Mouse (Mus musculus): ENCODE results near the gene Pde8b. TPM values are rescaled to one million over a fixed set of nuclear protein-coding genes. Genes with fewer than 3 reads are reported as not detected.
"Not testable (repeated sequence)": the region's sequence is repeated elsewhere in the genome, so short reads cannot be mapped to it uniquely, and the experiment has no call there.

Gene Pde8b
- polyA plus RNA-seq, 1 experiment from 2014 or later, result 7.2 TPM

DNA sequence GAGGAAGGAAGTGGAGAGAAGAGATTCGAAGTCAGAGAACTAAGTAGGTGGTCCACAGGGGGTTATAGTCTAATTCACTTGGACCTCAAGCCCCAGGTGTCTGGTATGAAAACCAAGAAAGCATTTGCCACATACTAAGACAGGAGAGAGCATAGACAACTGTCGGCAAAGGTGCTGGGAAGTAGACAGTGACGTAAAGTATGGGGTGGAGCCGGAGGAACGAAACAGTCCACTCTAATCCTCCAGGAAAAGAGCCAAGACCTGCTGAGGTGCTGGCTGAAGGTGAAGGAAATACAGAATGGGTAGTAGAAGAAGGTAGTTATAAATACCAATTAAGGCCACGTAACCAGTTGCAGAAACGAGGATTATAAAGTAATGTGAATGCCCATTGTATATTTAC lies 42.8 kb downstream of the Pde8b start:
- H3K27me3 ChIP-seq, H3K9me3 ChIP-seq: not testable (repeated sequence)
- 79% methylated on average over 7 of the region's 7 CpGs for WGBS

GRCm38 (mm10) chr13:95202151-95202758 lies 47.9 kb downstream of the Pde8b start:
- H3K9me3 ChIP-seq, result no peaks in the 10 kb centered on the region
- no peak overlapping the region for H3K9ac ChIP-seq
- H3K27ac ChIP-seq (replicated peaks), result no peak overlapping the region
- H3K4me3 ChIP-seq, result no peak overlapping the region
- no peaks in the 10 kb centered on the region for H3K4me1 ChIP-seq (replicated peaks)
- no peak for ATAC-seq (ENCODE audit: low read depth)
- 95% methylated on average over 3 of the region's 3 CpGs for WGBS
- H3K27me3 ChIP-seq, result no peaks in the 10 kb centered on the region
- no peaks in the 10 kb centered on the region for H3K36me3 ChIP-seq
- H3K4me2 ChIP-seq, result no peak overlapping the region

More for the DNA sequence above, 42.8 kb downstream of the Pde8b start:
- not testable (repeated sequence) for H3K36me3 ChIP-seq; H3K9ac ChIP-seq; H3K27ac ChIP-seq (replicated peaks); H3K4me2 ChIP-seq; ATAC-seq (ENCODE audit: low read depth); H3K4me1 ChIP-seq (replicated peaks); H3K4me3 ChIP-seq

DNA sequence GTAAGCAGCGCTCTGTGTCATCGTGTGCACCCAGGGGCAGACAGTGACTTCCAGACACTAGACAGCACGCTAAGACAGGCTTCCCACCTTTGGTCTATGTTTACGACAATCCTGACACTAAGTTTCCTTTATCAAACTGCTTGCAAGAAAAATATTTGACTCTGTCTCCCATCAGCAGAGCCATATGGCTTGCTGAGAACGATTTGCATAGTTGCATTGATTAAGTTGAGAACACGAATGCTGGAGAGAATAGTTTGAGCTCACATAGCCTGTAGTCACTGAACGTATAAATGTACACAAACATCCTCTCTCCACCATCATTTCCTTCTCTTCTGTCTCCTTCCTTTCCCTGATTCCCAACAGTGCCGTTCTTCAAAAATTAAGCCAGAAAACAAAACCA lies 49.3 kb downstream of the Pde8b start:
- no peak for ATAC-seq (ENCODE audit: low read depth)
- 84% methylated on average over 8 of the region's 8 CpGs for WGBS

GRCm38 (mm10) chr13:95200036-95200435 lies 50.1 kb downstream of the Pde8b start:
- Histone ChIP-seq H3K36me3 (no peaks in the 10 kb centered on the region), H3K4me2 (no peak overlapping the region), H3K27ac (replicated peaks) (no peak overlapping the region), H3K4me1 (replicated peaks) (peaks cover 8% of the 10 kb centered on the region), H3K9me3 (no peaks in the 10 kb centered on the region), H3K27me3 (no peaks in the 10 kb centered on the region), H3K4me3 (no peak overlapping the region), H3K9ac (no peak overlapping the region)
- no peak for ATAC-seq (ENCODE audit: low read depth)

More for the DNA sequence above, 49.3 kb downstream of the Pde8b start:
- Histone ChIP-seq H3K27ac (replicated peaks) (no peak overlapping the region), H3K9ac (no peak overlapping the region), H3K27me3 (no peaks in the 10 kb centered on the region), H3K4me3 (no peak overlapping the region), H3K4me2 (no peak overlapping the region), H3K36me3 (no peaks in the 10 kb centered on the region), H3K4me1 (replicated peaks) (peaks cover 6% of the 10 kb centered on the region), H3K9me3 (no peaks in the 10 kb centered on the region)

DNA sequence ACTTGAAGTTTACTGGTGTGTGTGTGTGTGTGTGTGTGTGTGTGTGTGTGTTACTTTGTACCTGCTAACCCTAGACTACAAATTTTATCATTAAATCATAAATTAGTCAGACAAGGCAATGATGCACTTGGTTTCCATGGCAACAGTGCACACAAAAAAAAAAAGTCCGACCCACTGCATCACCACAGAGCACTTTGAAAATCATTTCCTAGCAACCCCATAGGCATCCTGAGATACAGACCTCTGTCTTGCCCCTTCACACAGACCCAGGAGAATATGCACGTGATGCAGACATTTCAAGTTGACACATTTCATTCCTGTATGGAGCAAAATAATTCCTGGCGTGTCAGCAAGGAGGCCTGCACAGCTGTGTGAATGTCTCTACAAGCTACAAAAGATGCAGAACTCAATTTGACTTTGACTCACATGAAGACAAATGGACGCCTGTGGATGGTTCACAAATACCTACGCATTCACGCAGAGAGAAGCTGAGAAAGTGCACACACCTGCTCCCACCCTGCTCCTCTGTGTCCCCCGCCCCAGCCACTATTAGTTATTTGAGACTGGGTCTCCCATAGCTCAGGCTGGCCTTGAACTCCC lies 53.9 kb downstream of the Pde8b start:
- no peak overlapping the region for H3K27ac ChIP-seq (replicated peaks)
- H3K9me3 ChIP-seq, result no peaks in the 10 kb centered on the region
- peaks cover 8% of the 10 kb centered on the region for H3K4me1 ChIP-seq (replicated peaks)
- H3K4me3 ChIP-seq, result no peak overlapping the region
- no peaks in the 10 kb centered on the region for H3K36me3 ChIP-seq
- WGBS, result 47% methylated on average over 7 of the region's 7 CpGs
- no peaks in the 10 kb centered on the region for H3K27me3 ChIP-seq
- no peak overlapping the region for H3K9ac ChIP-seq
- no peak for ATAC-seq (ENCODE audit: low read depth)
- H3K4me2 ChIP-seq, result no peak overlapping the region

- WGBS, result 90% methylated on average over 5 of the region's 5 CpGs
- Histone ChIP-seq H3K4me3 (no peak overlapping the region), H3K9ac (no peak overlapping the region), H3K4me2 (no peak overlapping the region), H3K27ac (replicated peaks) (no peak overlapping the region), H3K9me3 (no peaks in the 10 kb centered on the region), H3K36me3 (no peaks in the 10 kb centered on the region), H3K27me3 (no peaks in the 10 kb centered on the region), H3K4me1 (replicated peaks) (peaks cover 8% of the 10 kb centered on the region)
- no peak for ATAC-seq (ENCODE audit: low read depth)
These were observed 58.2 kb downstream of the Pde8b start for GRCm38 (mm10) chr13:95191951-95192350.

DNA sequence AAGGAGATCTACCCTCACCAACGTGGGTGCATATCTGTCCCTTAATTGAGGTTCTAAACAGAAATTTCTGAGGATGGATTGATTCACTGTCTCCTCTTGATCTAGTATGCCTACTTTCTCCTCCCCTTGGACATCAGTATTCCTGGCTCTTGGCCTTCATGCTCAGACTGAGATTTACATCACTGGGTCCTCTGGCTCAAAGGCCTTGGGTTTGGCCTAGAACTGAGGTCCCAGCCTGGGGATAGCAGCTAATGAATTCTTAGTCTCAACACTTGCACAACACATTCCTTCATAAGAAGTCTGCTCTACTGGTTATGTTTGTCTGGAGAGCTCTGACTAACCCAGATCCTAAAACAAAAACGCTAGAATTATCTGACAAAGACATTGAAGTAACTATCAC lies 61.0 kb downstream of the Pde8b start:
- Histone ChIP-seq H3K9ac (no peak overlapping the region), H3K4me2 (no peak overlapping the region), H3K4me1 (replicated peaks) (peaks cover 9% of the 10 kb centered on the region), H3K36me3 (no peaks in the 10 kb centered on the region), H3K27me3 (no peaks in the 10 kb centered on the region), H3K4me3 (no peak overlapping the region), H3K9me3 (no peaks in the 10 kb centered on the region), H3K27ac (replicated peaks) (no peak overlapping the region)
- 91% methylated on average over 2 of the region's 2 CpGs for WGBS
- no peak for ATAC-seq (ENCODE audit: low read depth)

DNA sequence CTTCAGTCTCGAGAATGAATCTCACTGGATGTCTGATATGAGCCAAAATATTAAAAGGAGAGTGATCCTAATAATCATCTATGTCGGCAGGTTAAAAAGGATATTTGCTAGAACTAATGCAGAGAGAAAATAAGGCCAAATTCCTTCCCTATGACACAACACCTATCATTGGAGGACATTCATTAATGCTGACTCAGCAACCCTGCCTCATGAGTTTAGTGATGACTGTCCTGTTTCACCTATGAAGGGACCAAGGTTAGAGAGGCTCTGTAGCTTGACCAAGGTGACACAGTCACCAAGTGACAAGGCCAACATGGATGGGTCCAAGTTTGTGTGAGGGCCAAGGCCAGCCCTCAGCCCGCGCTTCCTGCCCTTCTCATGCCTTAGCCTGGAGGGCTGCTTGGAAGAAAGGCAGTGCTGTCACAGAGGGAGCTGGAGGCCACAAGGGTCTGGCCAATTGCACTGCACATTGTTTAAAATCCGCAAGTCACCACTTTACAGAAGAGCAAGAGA lies 62.9 kb downstream of the Pde8b start:
- Histone ChIP-seq H3K4me1 (replicated peaks) (peaks cover 9% of the 10 kb centered on the region), H3K36me3 (no peaks in the 10 kb centered on the region), H3K9ac (no peak overlapping the region), H3K27ac (replicated peaks) (no peak overlapping the region), H3K4me3 (no peak overlapping the region), H3K27me3 (no peaks in the 10 kb centered on the region), H3K4me2 (no peak overlapping the region), H3K9me3 (no peaks in the 10 kb centered on the region)
- no peak for ATAC-seq (ENCODE audit: low read depth)
- WGBS, result 89% methylated on average over 5 of the region's 5 CpGs

- Histone ChIP-seq H3K4me2 (no peak overlapping the region), H3K27me3 (no peaks in the 10 kb centered on the region), H3K27ac (replicated peaks) (no peak overlapping the region), H3K9me3 (no peaks in the 10 kb centered on the region), H3K9ac (no peak overlapping the region), H3K36me3 (no peaks in the 10 kb centered on the region), H3K4me1 (replicated peaks) (peaks cover 9% of the 10 kb centered on the region), H3K4me3 (no peak overlapping the region)
- 54% methylated on average over 4 of the region's 4 CpGs for WGBS
- no peak for ATAC-seq (ENCODE audit: low read depth)
These were observed 63.4 kb downstream of the Pde8b start for GRCm38 (mm10) chr13:95186741-95187035.

GRCm38 (mm10) chr13:95185891-95186740 lies 64.0 kb downstream of the Pde8b start:
- Histone ChIP-seq H3K36me3 (no peaks in the 10 kb centered on the region), H3K4me1 (replicated peaks) (peaks cover 9% of the 10 kb centered on the region), H3K9me3 (no peaks in the 10 kb centered on the region), H3K27me3 (no peaks in the 10 kb centered on the region), H3K27ac (replicated peaks) (no peak overlapping the region), H3K4me2 (no peak overlapping the region), H3K4me3 (no peak overlapping the region), H3K9ac (no peak overlapping the region)
- ATAC-seq (ENCODE audit: low read depth), result no peak
- WGBS, result 37% methylated on average over 10 of the region's 10 CpGs

GRCm38 (mm10) chr13:95183686-95184085 lies 66.5 kb downstream of the Pde8b start:
- H3K9ac ChIP-seq, result no peak overlapping the region

DNA sequence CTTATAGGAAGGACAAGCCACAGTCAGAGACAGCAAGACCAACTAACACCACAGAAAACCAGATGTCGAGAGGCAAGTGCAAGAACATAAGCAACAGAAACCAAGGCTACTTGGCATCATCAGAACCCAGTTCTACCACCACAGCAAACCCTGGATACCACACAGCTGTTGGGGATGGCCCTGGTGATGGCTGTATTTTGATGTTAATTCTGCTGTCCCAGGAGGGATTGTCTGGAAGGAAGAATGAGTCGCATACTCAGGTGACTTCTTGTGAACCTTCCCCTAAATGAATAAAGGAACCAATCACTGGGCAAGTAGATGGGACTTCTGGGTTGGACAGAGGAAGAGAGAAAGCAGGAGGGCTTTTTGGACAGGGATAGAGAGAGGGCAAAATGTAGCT lies 69.9 kb downstream of the Pde8b start:
- Histone ChIP-seq H3K4me1 (replicated peaks) (0 out of 2 replicates have a peak, but pooled peaks cover 4% of the 10 kb centered on the region), H3K9me3 (no peaks in the 10 kb centered on the region), H3K36me3 (no peaks in the 10 kb centered on the region), H3K4me2 (no peak overlapping the region), H3K9ac (no peak overlapping the region), H3K4me3 (no peak overlapping the region), H3K27me3 (no peaks in the 10 kb centered on the region), H3K27ac (replicated peaks) (no peak overlapping the region)
- no peak for ATAC-seq (ENCODE audit: low read depth)
- 89% methylated on average over 2 of the region's 2 CpGs for WGBS

More at GRCm38 (mm10) chr13:95183686-95184085, 66.5 kb downstream of the Pde8b start:
- H3K9me3 ChIP-seq, result no peaks in the 10 kb centered on the region
- 85% methylated on average over 2 of the region's 2 CpGs for WGBS
- no peak overlapping the region for H3K4me2 ChIP-seq
- H3K36me3 ChIP-seq, result no peaks in the 10 kb centered on the region
- H3K27me3 ChIP-seq, result no peaks in the 10 kb centered on the region
- H3K4me1 ChIP-seq (replicated peaks), result peaks cover 9% of the 10 kb centered on the region
- no peak for ATAC-seq (ENCODE audit: low read depth)
- no peak overlapping the region for H3K27ac ChIP-seq (replicated peaks)
- H3K4me3 ChIP-seq, result no peak overlapping the region

All from neural tube, embryonic 13.5 days (tissue).